Mouse (Mus musculus) lung, embryonic 15.5 days (tissue): ENCODE data around the gene Ugt8a. TPM values are rescaled to one million over a fixed set of nuclear protein-coding genes. Genes with fewer than 3 reads are reported as not detected.

Experiments used
- ATAC-seq: fragments of 200-750 bp; cut with Nextera tagmentation; 2 replicates; pipeline ENCODE4 v1.8.0; 2017; ENCODE audit warnings: moderate number of reproducible peaks, borderline replicate concordance; ENCODE audit not compliant: low FRiP score, low TSS enrichment; ENCODE audit errors: extremely low read depth
- H3K27ac ChIP-seq: fragments of 300-500 bp; sonication (generic); 2 replicates; pipeline ENCODE4 v1.5.1; 2015; ENCODE audit warnings: moderate library complexity, mild to moderate bottlenecking, inconsistent platforms
- H3K27me3 ChIP-seq: fragments of 300-500 bp; sonication (generic); 2 replicates; pipeline ENCODE4 v1.6.1; 2015; ENCODE audit warnings: inconsistent platforms
- H3K36me3 ChIP-seq: fragments of 300-500 bp; sonication (generic); 2 replicates; pipeline ENCODE4 v1.6.1; 2015; ENCODE audit warnings: inconsistent platforms
- H3K4me1 ChIP-seq: fragments of 300-500 bp; sonication (generic); 2 replicates; pipeline ENCODE4 v1.6.1; 2015; ENCODE audit warnings: inconsistent platforms
- H3K4me2 ChIP-seq: fragments of 300-500 bp; sonication (generic); 2 replicates; pipeline ENCODE4 v1.6.1; 2015; ENCODE audit warnings: inconsistent platforms, mild to moderate bottlenecking, moderate library complexity
- H3K4me3 ChIP-seq: fragments of 300-500 bp; sonication (generic); 2 replicates; pipeline ENCODE4 v1.5.1; 2015; ENCODE audit warnings: mild to moderate bottlenecking, inconsistent platforms
- H3K9ac ChIP-seq: fragments of 300-500 bp; sonication (generic); 2 replicates; pipeline ENCODE4 v1.6.1; 2015; ENCODE audit warnings: inconsistent platforms
- H3K9me3 ChIP-seq: fragments of 300-500 bp; sonication (generic); 2 replicates; pipeline ENCODE4 v1.6.1; 2016; ENCODE audit warnings: inconsistent platforms
- WGBS: fragments of 180-500 bp; shearing (Covaris S2); methylation state at CpG from one replicate; pipeline ENCODE4 v1.1.7; 2015; 5-methylcytosine and 5-hydroxymethylcytosine counted together
- polyA plus RNA-seq: library from polyadenylated mRNA; unstranded; fragments of >200 nt; fragmentation: Nextera tagmentation; extraction: Ambion mirVana; gene quantifications from 2 replicates; pipeline ENCODE4 v1.2.1, GENCODE M21; 2015

Ugt8a gene
- 3.4 and 3.6 TPM in 2 replicates for polyA plus RNA-seq

DNA sequence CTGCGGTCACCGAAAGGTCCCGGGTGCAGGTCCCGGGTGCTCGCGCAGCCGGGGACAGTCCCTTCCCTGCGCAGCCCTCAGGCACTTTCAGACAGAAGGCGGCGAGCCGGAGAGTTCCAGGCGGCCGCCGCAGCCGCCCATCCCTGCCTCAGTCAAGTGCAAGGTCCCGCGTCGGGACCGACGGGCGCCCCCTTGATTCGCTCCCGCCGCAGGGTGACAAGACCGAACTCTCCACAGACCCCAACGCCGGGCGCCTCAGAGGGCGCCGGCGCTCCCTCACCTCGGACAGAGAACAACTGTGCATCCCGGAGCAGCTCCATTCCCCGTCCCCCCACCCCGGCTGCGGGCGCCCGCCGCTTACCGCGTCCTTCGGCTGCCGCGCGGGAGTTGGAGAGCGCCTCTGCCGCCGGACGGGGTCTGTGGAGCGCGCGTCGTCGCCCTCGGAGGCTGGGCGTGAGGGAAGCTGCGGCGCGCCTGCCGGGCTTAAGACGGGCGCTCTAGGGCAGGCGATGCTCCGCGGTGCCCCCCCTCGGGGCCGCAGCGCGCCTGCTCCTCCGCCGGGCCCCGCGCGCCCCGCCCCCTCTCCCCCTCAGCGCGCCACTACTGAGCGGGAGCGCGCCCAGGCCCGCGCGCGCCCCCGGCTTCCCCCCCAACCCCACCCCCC lies at the start of gene Ugt8a:
Ugt8a (minus strand) TSS at position 528 of the 664 bp plus-strand sequence.
- H3K4me2 ChIP-seq = peak within 1 kb of the TSS; percentile 92
- peaks cover 34% of the 10 kb centered on the region for H3K27me3 ChIP-seq
- WGBS = under 1% methylated on average over 60 of the region's 85 CpGs
- H3K9me3 ChIP-seq = no peaks in the 10 kb centered on the region
- ATAC-seq = peak; percentile 85
- H3K36me3 ChIP-seq = no peaks in the 10 kb centered on the region
- no peak within 1 kb of the TSS for H3K27ac ChIP-seq
- H3K4me3 ChIP-seq = peak within 1 kb of the TSS; percentile 54
- H3K4me1 ChIP-seq = peaks cover 16% of the 10 kb centered on the region
- peak within 1 kb of the TSS; percentile 24 for H3K9ac ChIP-seq

DNA sequence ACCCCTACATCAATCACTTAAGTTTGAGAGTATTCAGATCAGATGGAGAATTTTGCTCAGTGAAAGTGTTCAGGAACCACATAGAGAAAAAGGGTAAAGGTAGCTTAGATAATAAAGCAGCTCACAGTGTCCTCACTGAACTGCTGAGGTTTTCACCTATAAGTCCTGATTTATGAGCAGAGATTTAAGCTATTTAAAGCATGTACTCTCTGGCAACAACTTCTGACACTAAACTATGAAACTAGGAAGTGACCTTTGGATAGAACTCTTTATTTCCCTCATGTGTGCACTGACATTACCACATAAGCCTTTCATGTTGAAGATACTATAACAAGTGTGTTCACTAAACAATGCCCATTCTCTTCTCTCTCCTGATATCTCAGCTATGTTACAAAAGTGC lies 48.2 kb upstream of the Ugt8a start:
- ATAC-seq = no peak
- Histone ChIP-seq H3K36me3 (no peaks in the 10 kb centered on the region), H3K4me2 (no peak overlapping the region), H3K4me3 (no peak overlapping the region), H3K4me1 (no peaks in the 10 kb centered on the region), H3K9ac (no peak overlapping the region), H3K27me3 (no peaks in the 10 kb centered on the region), H3K9me3 (no peaks in the 10 kb centered on the region), H3K27ac (no peak overlapping the region)

DNA sequence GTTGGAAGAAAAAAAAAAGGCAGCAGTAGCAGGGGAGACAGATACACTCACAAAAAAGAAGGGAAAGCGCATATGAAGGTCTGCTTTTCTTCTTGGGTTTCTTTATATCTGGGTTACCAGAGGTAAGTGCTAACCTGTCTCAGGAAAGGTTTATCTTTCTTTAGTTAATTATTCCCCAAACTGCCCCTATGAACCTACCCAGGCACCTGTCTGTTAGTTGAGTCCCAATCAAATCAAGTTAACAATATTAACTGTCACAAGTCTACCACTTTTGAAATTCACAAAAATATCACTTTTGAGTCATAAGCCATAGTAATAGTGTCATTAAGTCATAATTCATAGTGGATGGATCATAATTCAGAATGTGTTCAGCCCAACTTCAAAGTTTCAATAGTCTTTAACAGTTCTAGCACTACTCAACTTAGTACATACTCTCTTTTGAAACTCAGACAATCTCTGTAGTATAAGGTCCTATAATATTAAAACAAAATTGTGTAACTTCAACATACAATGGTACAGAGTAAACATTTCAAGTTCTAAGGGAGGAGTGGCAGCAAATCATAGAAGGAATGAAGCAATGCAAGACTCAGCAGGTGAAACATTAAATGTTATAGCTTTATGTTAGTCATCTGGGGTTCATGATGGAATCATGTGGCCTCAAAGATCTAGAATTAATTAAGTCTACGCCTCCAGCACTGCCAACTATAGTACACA lies 45.4 kb upstream of the Ugt8a start:
- Histone ChIP-seq H3K27me3 (no peaks in the 10 kb centered on the region), H3K4me2 (no peak overlapping the region), H3K27ac (no peak overlapping the region), H3K4me3 (no peak overlapping the region), H3K9me3 (no peaks in the 10 kb centered on the region), H3K9ac (no peak overlapping the region), H3K36me3 (no peaks in the 10 kb centered on the region), H3K4me1 (no peaks in the 10 kb centered on the region)
- WGBS = 81% methylated on average over 2 of the region's 2 CpGs
- ATAC-seq = no peak

- WGBS = 61% methylated on average over 3 of the region's 3 CpGs
- Histone ChIP-seq H3K9ac (no peak overlapping the region), H3K4me3 (no peak overlapping the region), H3K27me3 (no peaks in the 10 kb centered on the region), H3K4me1 (no peaks in the 10 kb centered on the region), H3K9me3 (no peaks in the 10 kb centered on the region), H3K27ac (no peak overlapping the region), H3K36me3 (no peaks in the 10 kb centered on the region), H3K4me2 (no peak overlapping the region)
- no peak for ATAC-seq
Measured at GRCm38 (mm10) chr3:125979475-125979874, 41.1 kb upstream of the Ugt8a start.

GRCm38 (mm10) chr3:125975899-125976298 lies 37.5 kb upstream of the Ugt8a start:
- no peak overlapping the region for H3K27ac ChIP-seq
- no peak overlapping the region for H3K4me2 ChIP-seq
- no peaks in the 10 kb centered on the region for H3K36me3 ChIP-seq
- H3K9me3 ChIP-seq = no peaks in the 10 kb centered on the region
- H3K4me1 ChIP-seq = no peaks in the 10 kb centered on the region
- H3K9ac ChIP-seq = no peak overlapping the region
- 54% methylated on average over 4 of the region's 4 CpGs for WGBS
- no peak for ATAC-seq
- H3K27me3 ChIP-seq = no peaks in the 10 kb centered on the region
- no peak overlapping the region for H3K4me3 ChIP-seq

DNA sequence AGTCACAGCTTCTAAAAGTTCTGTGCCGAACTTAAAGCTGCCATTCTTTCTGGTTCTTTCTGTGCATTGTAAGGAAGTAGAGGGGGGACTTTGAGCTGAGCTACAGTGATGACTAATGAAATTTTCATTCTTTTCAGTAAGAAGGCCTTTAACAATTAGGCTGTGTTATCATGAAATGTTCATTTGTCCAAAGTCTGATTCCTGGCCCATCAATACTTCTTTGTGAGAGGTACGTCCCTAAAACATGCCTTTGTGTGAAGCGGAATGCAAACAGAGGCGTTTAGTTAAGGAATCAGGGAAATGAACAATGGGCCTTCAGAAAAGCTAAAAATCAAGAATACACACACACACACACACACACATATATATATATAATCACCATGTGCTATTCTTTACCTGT lies 31.0 kb upstream of the Ugt8a start:
- H3K27me3 ChIP-seq = no peaks in the 10 kb centered on the region
- H3K9me3 ChIP-seq = no peaks in the 10 kb centered on the region
- no peak for ATAC-seq
- no peak overlapping the region for H3K4me3 ChIP-seq
- no peak overlapping the region for H3K27ac ChIP-seq
- no peak overlapping the region for H3K4me2 ChIP-seq
- 46% methylated on average over 4 of the region's 4 CpGs for WGBS
- no peak overlapping the region for H3K9ac ChIP-seq
- no peaks in the 10 kb centered on the region for H3K36me3 ChIP-seq
- H3K4me1 ChIP-seq = no peaks in the 10 kb centered on the region

- Histone ChIP-seq H3K4me2 (no peak overlapping the region), H3K4me1 (no peaks in the 10 kb centered on the region), H3K27me3 (no peaks in the 10 kb centered on the region), H3K36me3 (no peaks in the 10 kb centered on the region), H3K4me3 (no peak overlapping the region), H3K9ac (no peak overlapping the region), H3K27ac (no peak overlapping the region), H3K9me3 (no peaks in the 10 kb centered on the region)
- ATAC-seq = no peak
- 75% methylated on average over 3 of the region's 3 CpGs for WGBS
Measured at GRCm38 (mm10) chr3:125956196-125956885, 17.9 kb upstream of the Ugt8a start.

- ATAC-seq = no peak
- WGBS = 28% methylated on average over 1 of the region's 1 CpGs
- no peak overlapping the region for H3K4me2 ChIP-seq
Measured at GRCm38 (mm10) chr3:125954881-125955280, 16.5 kb upstream of the Ugt8a start.

GRCm38 (mm10) chr3:125940811-125941210 lies 2.4 kb upstream of the Ugt8a start:
- WGBS = 56% methylated on average over 3 of the region's 3 CpGs
- Histone ChIP-seq H3K4me2 (no peak overlapping the region), H3K9ac (no peak overlapping the region), H3K27ac (no peak overlapping the region), H3K9me3 (no peaks in the 10 kb centered on the region), H3K4me3 (no peak overlapping the region), H3K4me1 (peaks cover 16% of the 10 kb centered on the region), H3K36me3 (no peaks in the 10 kb centered on the region), H3K27me3 (peaks cover 34% of the 10 kb centered on the region)
- ATAC-seq = no peak

More at GRCm38 (mm10) chr3:125954881-125955280, 16.5 kb upstream of the Ugt8a start:
- H3K27me3 ChIP-seq = no peaks in the 10 kb centered on the region
- no peaks in the 10 kb centered on the region for H3K9me3 ChIP-seq
- no peak overlapping the region for H3K4me3 ChIP-seq
- no peaks in the 10 kb centered on the region for H3K36me3 ChIP-seq
- H3K9ac ChIP-seq = no peak overlapping the region
- no peaks in the 10 kb centered on the region for H3K4me1 ChIP-seq
- no peak overlapping the region for H3K27ac ChIP-seq

GRCm38 (mm10) chr3:125938756-125939109 lies 314 bp upstream of the Ugt8a start:
- peak; percentile 70; the same call in 1 of the 2 replicates for ATAC-seq
- peak overlapping the region; percentile 54 for H3K4me3 ChIP-seq
- H3K4me1 ChIP-seq = peaks cover 16% of the 10 kb centered on the region
- H3K27ac ChIP-seq = no peak overlapping the region
- peak overlapping the region; percentile 92 for H3K4me2 ChIP-seq
- WGBS = 1% methylated on average over 21 of the region's 37 CpGs
- no peaks in the 10 kb centered on the region for H3K9me3 ChIP-seq
- H3K9ac ChIP-seq = no peak overlapping the region
- peaks cover 34% of the 10 kb centered on the region for H3K27me3 ChIP-seq
- no peaks in the 10 kb centered on the region for H3K36me3 ChIP-seq

- Histone ChIP-seq H3K27ac (no peak overlapping the region), H3K4me2 (peak overlapping the region; percentile 92), H3K4me3 (peak overlapping the region; percentile 54), H3K9me3 (no peaks in the 10 kb centered on the region), H3K9ac (peak overlapping the region; percentile 24), H3K36me3 (no peaks in the 10 kb centered on the region), H3K27me3 (peaks cover 34% of the 10 kb centered on the region), H3K4me1 (peaks cover 16% of the 10 kb centered on the region)
- peak; percentile 61 for ATAC-seq
- 2% methylated on average over 37 of the region's 43 CpGs for whole genome bisulfite sequencing
Measured at GRCm38 (mm10) chr3:125937536-125938091, 805 bp downstream of the Ugt8a start.

DNA sequence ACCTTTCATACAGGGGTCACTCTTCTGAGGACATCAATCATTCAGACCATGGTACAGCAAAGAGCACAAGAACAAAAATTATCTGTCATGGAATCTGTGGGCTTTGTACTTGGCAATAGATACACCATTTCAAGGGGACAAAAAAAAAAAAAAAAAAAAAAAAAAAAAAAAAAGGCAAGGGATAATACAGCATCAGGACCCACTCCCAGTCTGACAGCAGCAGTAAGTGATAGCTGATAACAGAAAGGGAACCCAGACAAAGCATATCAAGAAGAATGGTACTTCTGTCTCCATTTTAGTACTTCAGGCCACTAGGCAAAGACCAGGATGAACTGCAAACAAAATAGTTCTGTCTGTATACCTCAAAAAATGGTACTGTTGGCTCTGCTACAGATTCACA lies 2.6 kb downstream of the Ugt8a start:
- no peaks in the 10 kb centered on the region for H3K9me3 ChIP-seq
- H3K9ac ChIP-seq = no peak overlapping the region
- no peak overlapping the region for H3K4me2 ChIP-seq
- H3K27ac ChIP-seq = no peak overlapping the region
- H3K27me3 ChIP-seq = peaks cover 34% of the 10 kb centered on the region
- no peaks in the 10 kb centered on the region for H3K36me3 ChIP-seq
- H3K4me1 ChIP-seq = peaks cover 16% of the 10 kb centered on the region
- no peak for ATAC-seq
- no peak overlapping the region for H3K4me3 ChIP-seq
